Mouse (Mus musculus) MEL (cell line): ENCODE results near the gene Unc13c.

Experiments used
- CTCF ChIP-seq, 3 experiments: IDR thresholded peaks in 2 of 3; conservative IDR thresholded peaks in 1 of 3; 2 replicates each; pipeline ENCODE4 v1.5.1; 2011 to 2012; ENCODE audit warnings: low read length in 3 of 3, low read depth in 2 of 3, mild to moderate bottlenecking in 2 of 3, improper control_type of control experiment in 1 of 3, inconsistent platforms in 1 of 3, mixed read lengths in 1 of 3, moderate library complexity in 1 of 3; ENCODE audit not compliant: control insufficient read depth in 1 of 3, insufficient read depth in 1 of 3, poor library complexity in 1 of 3, severe bottlenecking in 1 of 3
- TAL1 ChIP-seq: IDR thresholded peaks from 2 replicates; pipeline ENCODE4 v1.6.1; 2012; ENCODE audit warnings: mild to moderate bottlenecking, inconsistent platforms, low read length, moderate library complexity, mixed read lengths
- ZC3H11A ChIP-seq: IDR thresholded peaks from 2 replicates; pipeline ENCODE4 v1.6.1; 2012; ENCODE audit warnings: low read depth, mild to moderate bottlenecking, inconsistent platforms, low read length, improper control_type of control experiment

GRCm38 (mm10) chr9:73472568-73472967 lies 496.2 kb downstream of the Unc13c start:
- no peak for TF ChIP-seq TAL1
- TF ChIP-seq ZC3H11A: no peak
- no peak for TF ChIP-seq CTCF (IDR thresholded peaks at IDR 0.05 in 2 of 3, conservative IDR thresholded peaks at IDR 0.05 in 1 of 3; ENCODE audit: control insufficient read depth in 1 of 3, insufficient read depth in 1 of 3, low read depth in 2 of 3, low read length in 3 of 3, poor library complexity in 1 of 3, severe bottlenecking in 1 of 3)
